Mouse (Mus musculus): ENCODE data around the gene Fam83d. TPM values are rescaled to one million over a fixed set of nuclear protein-coding genes. Genes with fewer than 3 reads are reported as not detected.
"Not testable (repeated sequence)": the region's sequence is repeated elsewhere in the genome, so short reads cannot be mapped to it uniquely, and the experiment has no call there.

Fam83d gene
- polyA plus RNA-seq, 1 experiment from 2014 or later, result 49.8 TPM

GRCm38 (mm10) chr2:158733914-158734313, 34.0 kb upstream of the Fam83d start:
- H3K36me3 ChIP-seq (replicated peaks), result no peaks in the 10 kb centered on the region
- no peak for DNase-seq (ENCODE audit: extremely low spot score, low spot score)
- H3K9me3 ChIP-seq, result no peaks in the 10 kb centered on the region
- H3K27ac ChIP-seq, result no peak overlapping the region
- no peak overlapping the region for H3K4me3 ChIP-seq
- peaks cover 7% of the 10 kb centered on the region for H3K4me1 ChIP-seq
- no peaks in the 10 kb centered on the region for H3K27me3 ChIP-seq (ENCODE audit: poor library complexity, severe bottlenecking)
- WGBS, result 90% methylated on average over 6 of the region's 6 CpGs

GRCm38 (mm10) chr2:158734500-158735152, 33.3 kb upstream of the Fam83d start:
- H3K9me3 ChIP-seq, result no peaks in the 10 kb centered on the region
- H3K4me3 ChIP-seq, result no peak overlapping the region
- no peak for DNase-seq (ENCODE audit: extremely low spot score, low spot score)
- no peaks in the 10 kb centered on the region for H3K36me3 ChIP-seq (replicated peaks)
- WGBS, result 86% methylated on average over 7 of the region's 7 CpGs
- H3K27me3 ChIP-seq (ENCODE audit: poor library complexity, severe bottlenecking), result no peaks in the 10 kb centered on the region
- no peak overlapping the region for H3K27ac ChIP-seq
- peaks cover 11% of the 10 kb centered on the region for H3K4me1 ChIP-seq

GRCm38 (mm10) chr2:158735340-158735739, 32.6 kb upstream of the Fam83d start:
- Histone ChIP-seq H3K27ac (no peak overlapping the region), H3K9me3 (no peaks in the 10 kb centered on the region)
- DNase-seq (ENCODE audit: extremely low spot score, low spot score), result no peak

GRCm38 (mm10) chr2:158736247-158736646, 31.6 kb upstream of the Fam83d start:
- not testable (repeated sequence) for DNase-seq (ENCODE audit: extremely low spot score, low spot score); H3K27me3 ChIP-seq (ENCODE audit: poor library complexity, severe bottlenecking); H3K9me3 ChIP-seq; H3K36me3 ChIP-seq (replicated peaks); H3K27ac ChIP-seq; H3K4me3 ChIP-seq
- 78% methylated on average over 4 of the region's 4 CpGs for WGBS
- H3K4me1 ChIP-seq, result peaks cover 16% of the 10 kb centered on the region

More at GRCm38 (mm10) chr2:158735340-158735739, 32.6 kb upstream of the Fam83d start:
- WGBS, result 90% methylated on average over 8 of the region's 8 CpGs
- no peaks in the 10 kb centered on the region for H3K27me3 ChIP-seq (ENCODE audit: poor library complexity, severe bottlenecking)
- peaks cover 11% of the 10 kb centered on the region for H3K4me1 ChIP-seq
- H3K36me3 ChIP-seq (replicated peaks), result no peaks in the 10 kb centered on the region
- H3K4me3 ChIP-seq, result no peak overlapping the region

GRCm38 (mm10) chr2:158738591-158738990, 29.3 kb upstream of the Fam83d start:
- DNase-seq (ENCODE audit: extremely low spot score, low spot score), result no peak
- WGBS, result 77% methylated on average over 11 of the region's 11 CpGs
- Histone ChIP-seq H3K27ac (no peak overlapping the region), H3K4me1 (peaks cover 19% of the 10 kb centered on the region), H3K4me3 (no peak overlapping the region), H3K27me3 (ENCODE audit: poor library complexity, severe bottlenecking) (no peaks in the 10 kb centered on the region), H3K36me3 (replicated peaks) (no peaks in the 10 kb centered on the region), H3K9me3 (peaks cover 4% of the 10 kb centered on the region; the same call in 1 of the 2 replicates)

- WGBS, result 77% methylated on average over 3 of the region's 3 CpGs
- Histone ChIP-seq H3K9me3 (peaks cover 4% of the 10 kb centered on the region; the same call in 1 of the 2 replicates), H3K27ac (peak overlapping the region; percentile 11; the same call in 1 of the 2 replicates), H3K4me3 (no peak overlapping the region), H3K36me3 (replicated peaks) (no peaks in the 10 kb centered on the region), H3K4me1 (peaks cover 19% of the 10 kb centered on the region), H3K27me3 (ENCODE audit: poor library complexity, severe bottlenecking) (no peaks in the 10 kb centered on the region)
- no peak for DNase-seq (ENCODE audit: extremely low spot score, low spot score)
Measured at GRCm38 (mm10) chr2:158739113-158739512, 28.8 kb upstream of the Fam83d start.

GRCm38 (mm10) chr2:158741011-158741501, 26.8 kb upstream of the Fam83d start:
- Histone ChIP-seq H3K9me3 (peaks cover 4% of the 10 kb centered on the region; the same call in 1 of the 2 replicates), H3K4me1 (peaks cover 19% of the 10 kb centered on the region), H3K27me3 (ENCODE audit: poor library complexity, severe bottlenecking) (no peaks in the 10 kb centered on the region), H3K4me3 (no peak overlapping the region), H3K36me3 (replicated peaks) (no peaks in the 10 kb centered on the region), H3K27ac (0 out of 2 replicates have a peak overlapping the region, but pooled peaks have one; percentile 44)
- DNase-seq (ENCODE audit: extremely low spot score, low spot score), result no peak
- 67% methylated on average over 9 of the region's 9 CpGs for WGBS

- Histone ChIP-seq H3K4me1 (peaks cover 19% of the 10 kb centered on the region), H3K9me3 (peaks cover 4% of the 10 kb centered on the region; the same call in 1 of the 2 replicates), H3K36me3 (replicated peaks) (no peaks in the 10 kb centered on the region), H3K4me3 (no peak overlapping the region), H3K27me3 (ENCODE audit: poor library complexity, severe bottlenecking) (no peaks in the 10 kb centered on the region), H3K27ac (no peak overlapping the region)
- DNase-seq (ENCODE audit: extremely low spot score, low spot score), result no peak
- 77% methylated on average over 5 of the region's 5 CpGs for WGBS
Measured at GRCm38 (mm10) chr2:158742431-158742830, 25.5 kb upstream of the Fam83d start.

GRCm38 (mm10) chr2:158743518-158744141, 24.3 kb upstream of the Fam83d start:
- Histone ChIP-seq H3K4me1 (peaks cover 15% of the 10 kb centered on the region), H3K36me3 (replicated peaks) (no peaks in the 10 kb centered on the region), H3K4me3 (no peak overlapping the region), H3K9me3 (peaks cover 4% of the 10 kb centered on the region; the same call in 1 of the 2 replicates), H3K27me3 (ENCODE audit: poor library complexity, severe bottlenecking) (no peaks in the 10 kb centered on the region), H3K27ac (no peak overlapping the region)
- no peak for DNase-seq (ENCODE audit: extremely low spot score, low spot score)
- WGBS, result 90% methylated on average over 11 of the region's 11 CpGs

- Histone ChIP-seq H3K27me3 (ENCODE audit: poor library complexity, severe bottlenecking) (no peaks in the 10 kb centered on the region), H3K4me3 (no peak overlapping the region), H3K9me3 (peaks cover 4% of the 10 kb centered on the region; the same call in 1 of the 2 replicates), H3K27ac (no peak overlapping the region), H3K4me1 (peaks cover 9% of the 10 kb centered on the region; the same call in 1 of the 2 replicates), H3K36me3 (replicated peaks) (no peaks in the 10 kb centered on the region)
- WGBS, result 26% methylated on average over 2 of the region's 2 CpGs
- no peak for DNase-seq (ENCODE audit: extremely low spot score, low spot score)
Measured at GRCm38 (mm10) chr2:158745049-158745482, 22.8 kb upstream of the Fam83d start.

- DNase-seq (ENCODE audit: extremely low spot score, low spot score), result no peak
- no peaks in the 10 kb centered on the region for H3K36me3 ChIP-seq (replicated peaks)
- peaks cover 5% of the 10 kb centered on the region; the same call in 1 of the 2 replicates for H3K4me1 ChIP-seq
- peaks cover 4% of the 10 kb centered on the region; the same call in 1 of the 2 replicates for H3K9me3 ChIP-seq
- 88% methylated on average over 11 of the region's 11 CpGs for WGBS
- no peak overlapping the region for H3K4me3 ChIP-seq
- H3K27me3 ChIP-seq (ENCODE audit: poor library complexity, severe bottlenecking), result no peaks in the 10 kb centered on the region
- no peak overlapping the region for H3K27ac ChIP-seq
Measured at GRCm38 (mm10) chr2:158746164-158746563, 21.7 kb upstream of the Fam83d start.

- Histone ChIP-seq H3K36me3 (replicated peaks) (no peaks in the 10 kb centered on the region), H3K9me3 (no peaks in the 10 kb centered on the region), H3K4me3 (no peak overlapping the region), H3K4me1 (no peaks in the 10 kb centered on the region), H3K27ac (no peak overlapping the region), H3K27me3 (ENCODE audit: poor library complexity, severe bottlenecking) (no peaks in the 10 kb centered on the region)
- no peak for DNase-seq (ENCODE audit: extremely low spot score, low spot score)
- 92% methylated on average over 9 of the region's 9 CpGs for WGBS
Measured at GRCm38 (mm10) chr2:158749366-158749765, 18.5 kb upstream of the Fam83d start.

- Histone ChIP-seq H3K27ac (no peak overlapping the region), H3K4me3 (no peak overlapping the region), H3K9me3 (no peaks in the 10 kb centered on the region), H3K36me3 (replicated peaks) (no peaks in the 10 kb centered on the region), H3K27me3 (ENCODE audit: poor library complexity, severe bottlenecking) (no peaks in the 10 kb centered on the region), H3K4me1 (no peaks in the 10 kb centered on the region)
- 95% methylated on average over 2 of the region's 2 CpGs for WGBS
- no peak for DNase-seq (ENCODE audit: extremely low spot score, low spot score)
Measured at GRCm38 (mm10) chr2:158760231-158760630, 7.7 kb upstream of the Fam83d start.

All from forebrain, embryonic 10.5 days (tissue).